Mouse (Mus musculus) inflammation-experienced regulatory T-cells (primary cell): ENCODE data around the gene Ubxn6. TPM values are rescaled to one million over a fixed set of nuclear protein-coding genes. Genes with fewer than 3 reads are reported as not detected.

Source experiments
- polyA plus RNA-seq, 2 experiments: library from polyadenylated mRNA; unstranded; fragments of 100-300 nt; shearing (Covaris generic); gene quantifications; one replicate each; pipeline ENCODE4 v1.2.1; 2017

Gene Ubxn6
- polyA plus RNA-seq: 10 to 100 TPM; 65.6 to 85.6 TPM

GRCm38 (mm10) chr17:56074827-56075208, at the start of gene Ubxn6:
TSS of gene Ubxn6 (minus strand) at chr17:56075028.

GRCm38 (mm10) chr17:56121826-56122225, 47.0 kb upstream of the Ubxn6 start, which contains the start of gene Lrg1:
TSS of gene Lrg1 (minus strand) at chr17:56122001.

GRCm38 (mm10) chr17:56117251-56117710, 42.5 kb upstream of the Ubxn6 start, which contains the start of gene Plin5:
TSS of gene Plin5 (minus strand) at chr17:56117596.

GRCm38 (mm10) chr17:56109219-56110051, 34.6 kb upstream of the Ubxn6 start, which contains the start of gene Plin4:
TSS of gene Plin4 (minus strand) at chr17:56109803.

GRCm38 (mm10) chr17:56078880-56079795, 4.3 kb upstream of the Ubxn6 start, which contains the start of gene Hdgfl2:
TSS of gene Hdgfl2 (plus strand) at chr17:56079634.

GRCm38 (mm10) chr17:56040030-56040856, 34.6 kb downstream of the Ubxn6 start, which contains the start of gene Chaf1a:
TSS of gene Chaf1a (plus strand) at chr17:56040439.

GRCm38 (mm10) chr17:56036176-56036900, 38.5 kb downstream of the Ubxn6 start, which contains the start of gene Sh3gl1:
TSS of gene Sh3gl1 (minus strand) at chr17:56036635.

Other genes starting within 250 kb of the Ubxn6 start
- gene Zfp119a, start 196.1 kb downstream of the Ubxn6 start, polyA plus RNA-seq: 10 to 100 TPM; 16.1 to 19.4 TPM
- 10 to 100 TPM; 25.2 to 34.0 TPM for gene Zfp959, start 182.9 kb downstream of the Ubxn6 start, polyA plus RNA-seq
- 10 to 100 TPM; 10.5 to 15.5 TPM for gene Zfp119b, start 125.5 kb downstream of the Ubxn6 start, polyA plus RNA-seq
- 10 to 100 TPM; 26.7 to 76.0 TPM for gene Ebi3, start 122.4 kb downstream of the Ubxn6 start, polyA plus RNA-seq
- 10 to 100 TPM; 30.7 to 34.7 TPM for gene Yju2, start 115.9 kb downstream of the Ubxn6 start, polyA plus RNA-seq
- gene Shd, start 104.6 kb downstream of the Ubxn6 start, polyA plus RNA-seq: 1 to 10 TPM in 1 of 2 experiments, under 1 TPM in 1; 0.29 to 1.8 TPM
- 1 to 10 TPM; 2.4 to 4.9 TPM for gene Fsd1, start 88.5 kb downstream of the Ubxn6 start, polyA plus RNA-seq
- gene Stap2, start 69.4 kb downstream of the Ubxn6 start, polyA plus RNA-seq: 1 to 10 TPM in 1 of 2 experiments, under 1 TPM in 1; 0.48 to 1.7 TPM
- 100 to 1,000 TPM; 114 to 185 TPM for gene Mpnd, start 69.3 kb downstream of the Ubxn6 start, polyA plus RNA-seq
- gene Sh3gl1, start 38.4 kb downstream of the Ubxn6 start, polyA plus RNA-seq: 100 to 1,000 TPM; 167 to 234 TPM
- gene Chaf1a, start 34.6 kb downstream of the Ubxn6 start, polyA plus RNA-seq: 1 to 10 TPM; 2.9 to 3.2 TPM
- 100 to 1,000 TPM; 137 to 167 TPM for gene Hdgfl2, start 4.6 kb upstream of the Ubxn6 start, polyA plus RNA-seq
- not detected for gene Plin4, start 34.8 kb upstream of the Ubxn6 start, polyA plus RNA-seq
- not detected for gene Plin5, start 42.6 kb upstream of the Ubxn6 start, polyA plus RNA-seq
- gene Lrg1, start 47.0 kb upstream of the Ubxn6 start, polyA plus RNA-seq: under 1 TPM; 0.20 to 0.29 TPM
- under 1 TPM; 0.20 to 0.59 TPM for gene Sema6b, start 65.3 kb upstream of the Ubxn6 start, polyA plus RNA-seq
- gene Tnfaip8l1, start 87.4 kb upstream of the Ubxn6 start, polyA plus RNA-seq: 10 to 100 TPM; 28.7 to 32.9 TPM
- 10 to 100 TPM; 53.0 to 57.5 TPM for gene Mydgf, start 108.9 kb upstream of the Ubxn6 start, polyA plus RNA-seq
- gene Dpp9, start 143.9 kb upstream of the Ubxn6 start, polyA plus RNA-seq: 10 to 100 TPM; 48.5 to 51.0 TPM
- 10 to 100 TPM; 16.2 to 27.8 TPM for gene Fem1a, start 181.8 kb upstream of the Ubxn6 start, polyA plus RNA-seq
- gene Ticam1, start 201.8 kb upstream of the Ubxn6 start, polyA plus RNA-seq: 1 to 10 TPM; 7.4 to 7.6 TPM
- 10 to 100 TPM; 32.9 to 34.3 TPM for gene Plin3, start 217.8 kb upstream of the Ubxn6 start, polyA plus RNA-seq
- under 1 TPM; 0.14 to 0.72 TPM for gene Arrdc5, start 225.3 kb upstream of the Ubxn6 start, polyA plus RNA-seq
- gene Uhrf1, start 228.3 kb upstream of the Ubxn6 start, polyA plus RNA-seq: 1 to 10 TPM; 7.9 to 8.8 TPM